Mouse (Mus musculus) testis, adult 2 months (tissue): ENCODE data around the gene Kmt2d.

Experiments
- CTCF ChIP-seq: fragments of 200-500 bp; IDR thresholded peaks from 2 replicates; pipeline ENCODE4 v1.5.1; 2012; ENCODE audit warnings: low read depth, mild to moderate bottlenecking, inconsistent platforms, low read length, moderate library complexity; ENCODE audit not compliant: control insufficient read depth, insufficient read depth, insufficient replicate concordance
- POLR2A ChIP-seq: fragments of 200-500 bp; IDR thresholded peaks from 2 replicates; pipeline ENCODE4 v1.6.1; 2012; ENCODE audit warnings: low read depth, mild to moderate bottlenecking, inconsistent platforms, low read length, moderate library complexity; ENCODE audit not compliant: control insufficient read depth

- no peak for TF ChIP-seq POLR2A
- TF ChIP-seq CTCF = no peak
Measured at GRCm38 (mm10) chr15:98789661-98790535, 81.1 kb downstream of the Kmt2d start, which contains the start of gene Wnt1.
